Mouse (Mus musculus): ENCODE measurements at regions not wholly inside any gene's neighbourhood (a gene's known extent, or its start where the extent isn't known, plus 50 kb on each side); places are given as distances from the start of the nearest gene placed in this dataset.
"Not testable (repeated sequence)": the region's sequence is repeated elsewhere in the genome, so short reads cannot be mapped to it uniquely, and the experiment has no call there.

DNA sequence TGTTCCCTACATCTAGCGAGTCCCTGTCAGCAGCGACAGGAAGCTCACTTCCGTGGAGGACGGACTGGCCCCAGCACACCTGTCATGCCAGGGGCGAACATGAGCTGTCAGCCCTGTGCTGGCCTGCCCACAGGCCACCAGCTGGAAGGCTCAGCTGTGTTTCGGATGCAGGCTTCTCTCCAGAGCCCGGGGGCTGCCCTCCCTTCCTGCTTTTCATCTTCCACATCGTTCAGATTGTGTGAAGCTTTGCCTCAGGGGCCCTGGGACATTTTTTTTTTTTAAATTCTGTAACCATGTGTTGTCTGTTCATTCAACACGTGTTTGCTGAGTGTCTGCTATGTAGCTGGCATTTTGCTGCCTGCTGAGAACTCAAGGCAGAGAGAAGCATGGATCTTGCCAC is 167.2 kb downstream of the Csl start:
- no peak for DNase-seq (ENCODE audit: low spot score)

DNA sequence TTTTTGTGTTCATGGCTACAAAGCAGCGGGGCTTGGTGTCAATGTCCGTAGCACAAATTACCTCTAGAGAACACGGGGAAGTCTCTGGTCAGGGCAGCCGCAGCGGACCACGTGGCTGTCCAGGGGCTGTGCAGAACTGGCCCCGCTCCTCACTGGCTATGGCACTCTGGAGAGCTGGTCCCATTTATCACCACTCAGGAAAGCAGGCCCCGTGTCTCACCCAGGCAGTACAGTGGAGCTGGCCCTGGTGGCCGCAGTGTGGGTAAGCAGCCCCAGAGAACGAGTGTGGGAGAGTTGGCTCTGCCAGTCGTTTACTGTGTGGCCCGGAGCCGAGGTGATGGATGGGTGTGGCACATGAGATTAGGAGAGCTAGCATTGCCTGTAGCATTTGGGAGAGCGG is 163.8 kb downstream of the Csl start:
- DNase-seq (ENCODE audit: low spot score): no peak

DNA sequence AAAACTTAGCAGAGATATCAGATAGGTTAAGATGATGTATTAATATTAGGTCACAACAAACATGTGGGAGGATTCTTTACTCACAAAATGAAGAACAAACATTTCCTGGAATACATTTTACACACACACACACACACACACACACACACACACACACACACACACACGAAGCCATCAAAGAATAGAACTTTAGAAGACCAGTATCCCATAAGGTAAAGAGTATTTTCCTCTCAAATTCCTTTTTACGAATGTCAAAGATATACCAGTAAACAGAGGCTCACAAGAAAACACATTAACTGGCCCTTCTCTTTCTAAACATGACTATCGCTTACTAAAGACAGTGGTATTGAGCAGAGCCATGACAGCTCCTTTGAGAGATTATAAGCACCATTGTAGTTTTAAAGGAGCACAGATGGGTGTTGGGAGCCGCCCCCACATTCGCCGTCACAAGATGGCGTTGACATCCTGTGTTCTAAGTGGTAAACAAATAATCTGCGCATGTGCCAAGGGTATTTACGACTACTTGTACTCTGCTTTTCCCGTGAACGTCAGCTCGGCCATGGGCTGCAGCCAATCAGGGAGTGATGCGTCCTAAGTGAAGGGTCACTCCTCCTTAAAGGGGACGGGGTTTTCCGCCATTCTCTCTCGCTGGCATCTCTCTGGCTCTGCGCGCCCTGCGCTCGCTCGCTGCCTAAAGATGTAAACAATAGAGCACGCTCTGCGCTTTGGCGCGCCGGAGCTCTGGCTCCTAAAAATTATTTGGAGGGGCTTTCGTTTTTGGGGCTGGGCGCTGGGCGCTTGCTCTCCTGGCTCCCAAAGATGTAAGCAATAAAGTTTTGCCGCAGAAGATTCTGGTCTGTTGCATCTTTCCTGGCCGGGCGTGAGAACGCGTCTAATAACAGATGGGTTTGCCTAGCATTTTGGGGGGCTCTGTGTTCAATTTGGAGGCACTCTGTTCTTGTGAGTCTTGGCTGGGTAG is 160.0 kb downstream of the Csl start:
- not testable (repeated sequence) for DNase-seq (ENCODE audit: low spot score)

DNA sequence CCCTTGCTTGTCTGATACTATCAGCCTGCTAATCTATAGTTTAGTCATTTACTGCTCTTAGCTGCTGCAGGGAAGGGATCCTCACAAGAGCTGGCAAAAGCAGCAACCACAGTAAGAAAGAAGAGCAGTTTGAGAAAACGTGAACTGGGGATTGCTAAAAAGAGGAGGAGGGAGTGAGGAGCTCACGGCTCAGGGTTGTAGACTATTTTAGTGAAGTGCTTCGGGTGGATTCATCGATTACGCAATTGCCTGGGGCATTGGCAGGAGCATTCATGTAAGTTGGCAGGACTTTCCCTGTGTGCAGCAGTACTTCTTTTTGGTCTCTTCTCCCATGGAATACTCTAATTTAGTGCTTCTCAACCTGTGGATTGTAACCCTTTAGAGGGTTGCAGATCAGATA is 157.1 kb downstream of the Csl start:
- no peak for DNase-seq (ENCODE audit: low spot score)

DNA sequence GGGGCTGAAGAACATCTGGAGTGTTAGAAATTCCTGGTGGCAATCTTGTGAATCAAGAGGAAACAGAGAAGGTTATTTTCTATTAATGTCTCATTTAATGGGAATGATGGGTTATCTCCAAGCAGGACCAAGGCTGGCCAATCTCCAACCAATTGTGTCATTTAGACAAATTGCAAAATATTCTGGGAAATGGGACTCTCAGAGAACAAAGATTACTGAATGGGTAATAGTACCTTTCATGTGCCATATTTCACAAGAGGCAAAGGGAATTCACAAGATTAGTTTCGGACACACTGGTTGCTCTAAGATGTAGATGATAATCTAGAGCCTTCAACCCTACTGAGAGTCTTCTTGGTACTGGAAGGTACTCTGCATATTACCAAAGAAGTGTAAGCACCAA is 155.3 kb downstream of the Csl start:
- no peak for DNase-seq (ENCODE audit: low spot score)

DNA sequence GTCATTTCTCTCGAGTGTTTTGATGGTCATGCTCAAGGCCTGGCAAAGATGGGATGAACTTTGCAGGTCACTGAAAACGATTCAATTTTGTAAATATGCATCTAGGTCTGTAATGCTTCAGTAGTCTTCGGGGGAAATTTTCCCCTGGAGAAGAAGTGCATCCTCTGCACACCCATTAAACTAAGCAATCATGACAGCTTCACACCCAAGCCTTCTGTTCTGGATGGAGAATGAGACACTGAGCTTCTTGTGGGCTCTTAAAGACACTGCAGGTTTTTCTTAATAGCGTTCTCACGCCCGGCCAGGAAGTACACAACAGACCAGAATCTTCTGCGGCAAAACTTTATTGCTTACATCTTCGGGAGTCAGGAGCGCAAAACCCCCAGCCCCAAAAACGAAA is 151.0 kb downstream of the Csl start:
- no peak for DNase-seq (ENCODE audit: low spot score)

DNA sequence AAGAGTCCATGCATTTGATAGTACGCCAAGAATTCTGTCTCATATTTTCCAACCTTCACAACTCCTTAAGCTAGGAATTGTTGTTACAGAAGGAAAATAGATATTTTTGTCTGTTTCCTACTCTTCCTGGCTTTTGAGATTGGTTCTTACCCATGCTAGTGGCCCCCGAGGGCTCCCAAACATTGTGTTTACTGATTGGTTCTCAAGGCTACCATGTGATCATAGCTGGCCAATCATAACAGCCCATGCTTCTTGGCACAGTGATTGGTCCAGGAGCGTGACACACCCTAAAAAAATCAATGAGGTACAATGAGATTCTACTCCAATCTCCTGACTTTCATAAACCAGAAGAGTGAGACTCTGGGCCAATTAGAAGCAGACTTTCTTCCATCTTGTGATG is 150.0 kb downstream of the Csl start:
- DNase-seq (ENCODE audit: low spot score): no peak

DNA sequence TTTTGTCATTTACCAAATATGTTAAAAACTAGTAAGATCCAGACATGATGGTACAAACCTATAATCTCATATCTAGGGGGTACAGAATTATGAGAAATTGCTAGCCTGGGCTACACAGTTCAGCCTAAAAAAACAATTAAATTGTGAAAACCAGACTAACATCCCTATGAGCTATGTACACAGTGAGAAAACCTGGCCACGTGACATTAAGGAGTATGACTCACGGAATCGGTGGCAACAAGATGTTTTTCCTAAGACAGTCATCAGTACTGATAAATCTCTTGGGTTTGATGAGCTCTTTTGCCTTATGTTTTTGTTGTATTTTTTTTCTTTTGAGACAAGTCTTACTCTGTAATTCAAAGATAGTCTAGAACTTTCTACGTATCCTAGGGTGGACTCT is 148.6 kb downstream of the Csl start:
- DNase-seq (ENCODE audit: low spot score): no peak

DNA sequence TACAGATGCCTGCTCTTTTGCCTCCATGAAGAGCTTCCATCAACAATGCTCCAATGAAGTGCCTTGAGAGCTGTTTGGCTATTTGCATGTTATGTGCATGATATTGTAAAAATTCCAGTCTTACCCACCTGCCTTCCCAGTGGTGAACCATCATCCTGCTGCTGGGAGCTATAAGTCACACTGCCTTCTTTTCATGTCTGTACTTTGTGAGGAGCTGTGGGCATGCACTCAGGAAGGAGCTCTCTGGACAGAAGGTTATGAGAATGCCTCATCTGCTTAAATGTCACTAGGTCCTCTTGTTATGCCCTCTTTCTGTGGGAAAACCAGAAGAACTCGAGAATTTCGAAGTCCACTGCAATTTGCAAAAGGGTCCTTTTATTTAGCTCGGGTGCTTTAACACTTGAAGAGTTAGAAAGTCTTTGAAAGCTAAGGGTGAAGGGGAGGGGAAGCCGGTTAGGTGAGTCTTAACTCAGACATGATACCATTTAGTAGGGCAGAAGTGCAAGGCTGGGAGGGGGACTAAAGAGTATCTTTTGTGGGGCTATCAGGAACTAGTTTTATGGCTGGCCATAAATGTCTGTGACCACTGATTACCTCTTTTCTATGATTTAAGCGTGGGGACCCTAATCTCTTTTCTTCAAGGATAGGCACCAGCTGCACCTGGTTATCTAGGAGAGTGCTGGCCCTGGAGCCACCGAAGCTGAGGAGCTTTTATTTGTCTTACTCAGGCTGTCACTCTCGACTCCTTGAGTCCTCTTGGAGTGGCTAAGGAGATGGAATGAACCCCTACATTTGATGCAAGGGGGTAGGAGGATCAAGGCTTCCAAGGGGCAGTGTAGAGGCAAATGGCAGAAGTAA is 144.8 kb downstream of the Csl start:
- no peak for DNase-seq (ENCODE audit: low spot score)

DNA sequence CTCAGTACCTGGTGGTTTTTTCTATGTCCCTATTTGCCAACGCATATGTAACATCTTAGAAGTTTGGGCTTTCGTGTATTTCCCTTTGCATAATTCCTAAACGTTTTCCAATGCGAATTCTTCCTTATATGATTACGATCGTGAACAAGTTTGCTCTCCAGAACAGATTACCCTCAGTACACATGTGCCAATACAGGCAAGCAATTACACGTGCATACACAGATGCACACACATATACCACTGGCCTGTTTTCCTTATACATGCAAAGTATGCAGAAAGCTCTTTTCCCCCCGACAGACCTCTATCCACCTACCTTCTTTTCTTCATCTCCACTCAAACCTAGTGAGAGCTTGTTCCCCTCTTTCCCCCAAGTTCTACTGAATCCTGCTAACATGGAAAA is 144.1 kb downstream of the Csl start:
- no peak for DNase-seq (ENCODE audit: low spot score)

DNA sequence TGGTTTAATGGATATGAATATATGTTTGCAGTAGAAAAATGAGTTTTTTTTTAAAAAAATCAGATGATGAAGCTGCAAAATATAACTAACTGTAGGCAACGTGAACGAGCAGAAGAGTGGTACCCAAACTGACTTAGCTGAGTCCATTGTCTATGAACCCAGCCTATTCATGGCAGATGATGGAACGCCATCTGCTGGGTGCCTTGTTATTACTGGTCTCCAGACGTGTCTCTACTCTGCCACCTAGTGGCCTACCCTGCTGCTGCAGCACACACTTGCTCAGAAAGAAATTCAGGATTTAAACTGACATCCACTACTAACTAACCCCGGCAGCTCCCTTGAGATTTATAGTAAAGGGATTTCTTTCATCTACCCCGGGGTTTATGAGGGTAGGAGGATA is 143.7 kb downstream of the Csl start:
- peak; percentile 82 for DNase-seq (ENCODE audit: low spot score)

DNA sequence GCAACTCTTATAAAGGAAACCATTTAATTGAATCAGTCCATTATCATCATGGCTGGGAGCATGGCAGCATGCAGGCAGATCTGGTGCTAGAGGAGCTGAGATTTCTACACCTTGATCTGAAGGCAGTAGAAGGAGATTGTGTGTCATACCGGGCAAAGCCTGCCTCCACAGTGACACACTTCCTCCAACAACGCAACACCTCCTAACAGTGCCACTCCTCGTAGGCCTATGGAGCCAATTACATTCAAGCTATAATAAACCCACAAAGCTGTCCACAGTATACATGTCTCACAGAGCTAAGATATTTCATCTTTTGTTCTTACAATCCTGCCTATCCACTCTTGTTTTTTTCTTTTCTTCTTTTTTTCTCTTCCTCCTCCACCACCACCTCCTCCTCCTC is 141.8 kb downstream of the Csl start:
- DNase-seq (ENCODE audit: low spot score): no peak

DNA sequence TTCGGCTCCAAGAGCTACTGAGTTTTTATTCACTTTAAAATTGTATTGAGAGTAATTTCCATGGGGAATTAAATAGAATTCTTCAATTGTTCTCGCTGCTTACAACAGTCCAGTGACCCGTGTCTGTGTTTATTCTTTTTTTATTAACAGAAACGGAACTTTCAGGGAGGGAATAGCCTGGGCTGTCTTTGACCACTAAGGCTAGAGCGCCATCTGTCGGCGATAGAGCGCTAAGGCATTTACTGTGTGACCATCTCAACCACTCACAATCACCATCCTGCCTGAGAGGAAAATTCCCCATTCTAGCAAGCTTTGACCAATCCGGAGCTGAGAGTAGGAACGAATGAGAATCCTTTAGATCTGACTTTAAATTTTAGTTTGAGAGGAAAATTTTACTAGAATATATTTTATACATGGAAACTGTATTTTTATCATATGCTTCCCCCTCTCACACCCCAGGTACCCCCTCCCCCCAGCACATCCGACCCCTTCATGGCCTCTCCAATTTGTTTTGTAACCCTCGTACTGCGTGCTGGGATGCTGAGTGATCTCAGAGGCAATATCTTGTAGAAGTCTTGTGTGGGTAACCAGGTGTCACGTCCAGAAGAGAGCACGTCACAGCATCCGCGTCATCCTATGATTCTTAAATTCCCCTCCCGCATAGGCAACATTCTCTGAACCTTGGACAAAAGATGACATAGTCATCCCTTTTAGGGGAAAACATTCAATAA is 139.9 kb downstream of the Csl start:
- peak; percentile 69 for DNase-seq (ENCODE audit: low spot score)

DNA sequence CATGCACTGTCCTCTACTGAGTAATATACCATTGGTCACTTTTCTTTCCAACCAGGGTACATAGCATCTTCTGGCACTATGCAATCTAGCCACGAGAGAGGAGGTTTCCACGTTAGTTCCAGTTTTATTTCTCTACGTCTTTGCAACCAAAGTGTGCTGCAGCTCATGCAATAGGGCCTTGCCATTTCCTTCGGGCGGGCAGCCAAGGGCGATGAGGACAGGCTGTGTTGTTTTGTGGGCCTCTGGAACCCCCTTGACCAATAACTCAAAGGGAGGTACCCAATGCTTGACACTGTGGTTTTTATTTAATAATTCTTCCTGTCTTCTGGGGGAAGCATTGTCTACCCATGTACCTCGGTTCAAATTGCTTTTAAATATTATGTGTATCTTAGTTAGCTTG is 139.0 kb downstream of the Csl start:
- DNase-seq (ENCODE audit: low spot score): no peak

DNA sequence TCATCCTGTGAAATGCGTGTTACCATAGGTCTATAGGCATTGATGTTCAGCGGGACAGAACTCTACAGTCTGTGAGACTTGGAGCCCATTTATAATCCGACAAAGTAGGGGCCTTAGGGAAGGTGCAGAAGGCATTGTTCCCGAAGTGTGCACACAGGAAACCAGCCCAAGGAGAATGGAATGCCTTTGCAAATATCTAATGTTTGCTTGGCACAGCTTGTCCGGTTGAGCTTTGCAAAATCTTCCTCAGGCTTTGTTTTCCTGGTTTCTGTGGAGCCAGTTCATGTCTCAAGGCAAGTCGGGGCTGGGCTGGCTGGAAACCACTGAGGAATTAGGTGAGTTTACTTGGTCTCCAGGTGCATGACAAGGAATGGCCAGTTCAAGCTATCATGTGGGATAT is 132.1 kb downstream of the Csl start:
- no peak for DNase-seq (ENCODE audit: low spot score)

DNA sequence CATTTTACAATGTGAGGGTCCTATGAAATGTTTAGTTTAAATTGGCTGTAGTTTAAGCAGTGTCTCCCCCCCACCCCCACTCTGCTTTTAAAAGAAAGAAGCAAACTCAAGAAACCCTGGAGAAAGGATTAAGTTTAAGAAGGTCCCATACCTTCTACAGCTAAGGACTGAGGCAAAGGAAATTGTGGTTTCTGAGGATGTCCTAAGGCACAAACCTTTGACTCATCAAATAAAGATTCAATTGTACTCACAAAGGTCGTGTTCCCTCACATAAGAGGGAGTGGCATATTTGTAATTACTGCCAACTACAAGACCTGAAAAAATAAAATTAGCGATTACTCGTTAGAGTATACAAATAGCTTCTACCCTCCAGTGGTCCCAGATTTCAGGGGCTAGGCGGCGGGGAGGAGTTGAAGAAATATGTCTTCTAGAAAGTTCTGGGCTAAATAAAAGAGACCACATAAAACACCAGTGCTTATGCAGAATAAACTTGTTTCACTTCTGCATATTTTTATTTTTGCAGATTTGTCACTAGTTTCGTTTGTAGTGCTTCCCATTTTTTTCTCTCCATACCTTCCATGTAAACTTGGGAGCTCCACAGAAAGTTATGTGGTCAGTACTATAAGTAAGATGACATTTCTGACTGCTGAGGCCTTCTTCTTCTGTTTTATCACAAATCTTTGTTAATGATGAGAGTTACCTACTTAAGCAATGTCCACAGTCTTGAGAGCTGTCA is 127.0 kb downstream of the Csl start:
- DNase-seq (ENCODE audit: low spot score): no peak

DNA sequence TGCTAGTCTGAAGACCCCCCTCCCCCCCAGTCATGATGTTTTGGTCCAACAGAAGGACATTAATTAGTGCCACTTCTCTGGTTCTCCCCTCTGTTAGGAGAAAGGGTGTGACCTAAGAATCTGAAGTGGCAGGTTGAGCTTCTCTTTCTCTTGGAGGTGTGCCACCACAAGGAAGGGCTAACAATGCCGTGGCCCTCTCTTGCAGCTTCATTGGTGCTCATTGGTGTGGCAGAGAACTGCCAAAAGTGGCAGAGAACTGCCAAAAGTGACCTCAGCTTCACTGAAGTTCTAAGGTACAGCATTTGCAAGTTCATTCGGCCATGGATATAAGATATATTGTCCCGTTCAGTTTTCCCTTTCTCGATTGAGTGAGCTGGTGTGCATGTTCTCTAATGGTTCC is 123.7 kb downstream of the Csl start:
- DNase-seq (ENCODE audit: low spot score): peak; percentile 16

DNA sequence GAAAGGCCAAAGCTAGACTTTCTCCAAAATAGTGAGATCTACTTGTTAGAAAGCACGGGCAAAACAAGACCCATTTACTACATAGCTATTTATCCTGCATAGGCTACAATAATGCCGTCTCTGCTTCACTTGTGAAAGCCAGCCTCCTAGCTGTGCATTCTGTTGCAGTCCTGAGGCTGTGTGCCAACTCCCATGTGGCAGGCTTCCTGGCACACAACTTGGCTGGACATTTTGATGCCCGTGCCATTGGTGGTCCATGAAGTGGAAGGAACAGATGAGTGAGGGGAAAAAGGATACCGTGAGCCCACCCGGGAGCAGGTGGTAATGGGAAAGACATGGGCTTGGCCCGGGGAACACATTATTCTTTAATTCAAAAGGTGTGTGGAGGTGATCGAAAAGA is 120.4 kb downstream of the Csl start:
- no peak for DNase-seq (ENCODE audit: low spot score)

DNA sequence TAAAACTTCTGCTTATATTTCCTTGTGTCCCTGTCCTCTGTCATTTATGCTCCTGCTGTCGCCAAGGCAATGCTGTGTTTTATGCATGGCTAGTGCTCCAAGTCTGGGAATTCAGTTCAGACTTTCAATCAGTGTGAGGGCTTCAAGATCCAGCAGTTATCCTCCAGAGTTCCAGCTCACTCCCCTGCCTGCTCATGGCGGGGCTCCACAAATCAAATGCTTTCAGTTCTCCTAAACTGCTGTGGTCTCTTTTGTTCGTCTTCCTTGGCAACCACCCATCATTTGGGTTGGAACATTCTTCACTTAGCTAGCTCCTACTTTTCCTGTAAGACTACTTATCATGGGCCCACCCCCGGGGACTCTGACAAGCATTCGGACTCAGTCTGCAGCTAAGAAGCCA is 120.0 kb downstream of the Csl start:
- no peak for DNase-seq (ENCODE audit: low spot score)

DNA sequence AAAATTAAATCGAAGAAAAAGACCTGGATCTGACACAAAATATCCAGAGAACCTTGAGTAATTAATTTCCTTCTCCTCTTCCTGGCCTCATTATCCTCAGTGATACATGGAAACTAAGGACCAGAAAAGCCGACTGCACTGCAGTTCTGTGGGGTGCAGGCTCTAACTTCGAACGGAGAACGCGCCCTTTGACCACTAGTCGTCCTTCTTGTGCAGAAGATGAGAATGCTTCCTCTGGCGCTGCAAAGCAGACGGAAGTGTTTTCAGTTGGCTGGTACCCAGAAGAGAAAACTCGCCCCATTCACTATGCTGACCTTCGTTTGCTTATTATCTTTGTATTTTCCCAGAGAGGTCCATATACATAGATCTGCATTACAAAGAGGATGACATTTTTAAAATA is 117.7 kb downstream of the Csl start:
- peak; percentile 64 for DNase-seq (ENCODE audit: low spot score)

DNA sequence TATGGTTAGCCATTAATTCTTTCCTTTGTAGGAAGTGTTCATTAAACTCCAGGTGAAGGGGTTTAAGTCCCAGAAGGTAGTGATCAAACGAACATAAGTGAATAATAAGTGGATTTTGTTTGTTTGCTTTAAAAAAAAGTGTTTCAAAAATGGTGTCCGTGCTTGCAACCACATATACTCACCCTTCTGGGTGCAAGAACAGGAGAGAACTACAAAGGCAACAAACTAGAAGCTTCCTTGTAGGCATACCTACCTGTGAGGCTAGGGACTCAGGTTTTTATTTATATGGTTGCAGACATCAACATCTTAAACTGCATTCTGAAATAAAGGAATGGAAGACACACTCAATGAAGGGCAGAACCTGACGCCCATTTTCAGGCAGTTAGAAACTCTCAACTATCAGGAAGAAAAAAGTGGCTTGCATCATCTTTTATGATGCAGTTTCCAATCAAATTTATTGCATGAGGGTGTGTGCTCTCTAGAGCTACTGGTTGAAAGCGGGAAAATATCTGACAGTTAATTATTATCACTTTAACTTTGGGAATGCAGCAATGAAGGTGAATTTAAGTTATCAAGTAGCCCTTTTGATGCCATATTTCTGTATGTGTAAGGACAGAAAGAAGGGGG is 117.1 kb downstream of the Csl start:
- no peak for DNase-seq (ENCODE audit: low spot score)
